Mouse (Mus musculus) right cerebral cortex, postnatal 25 days (tissue): ENCODE data around the gene E130308A19Rik.
"Not testable (repeated sequence)": the region's sequence is repeated elsewhere in the genome, so short reads cannot be mapped to it uniquely, and the experiment has no call there.

Source experiments
- DNase-seq: peaks from one replicate; pipeline ENCODE4 v3.0.0; 2022

Gene E130308A19Rik

DNA sequence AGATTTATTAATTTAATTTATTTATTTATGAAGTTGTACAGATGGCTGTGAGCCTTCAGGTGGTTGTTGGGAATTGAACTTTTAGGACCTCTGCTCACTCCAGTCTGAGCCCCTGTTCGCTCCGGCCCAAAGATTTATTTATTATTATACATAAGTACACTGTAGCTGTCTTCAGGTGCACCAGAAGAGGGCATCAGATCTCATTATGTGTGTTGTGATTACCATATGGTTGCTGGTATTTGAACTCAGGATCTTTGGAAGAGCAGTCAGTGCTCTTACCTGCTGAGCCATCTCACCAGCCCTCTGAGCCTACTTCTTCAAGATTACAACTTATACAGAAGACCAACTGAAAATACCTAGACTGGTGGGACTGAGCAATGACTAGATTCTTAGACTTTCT lies 167.6 kb downstream of the E130308A19Rik start:
- DNase-seq, result not testable (repeated sequence)

GRCm38 (mm10) chr4:59794116-59794515 lies 168.1 kb downstream of the E130308A19Rik start:
- DNase-seq, result no peak

DNA sequence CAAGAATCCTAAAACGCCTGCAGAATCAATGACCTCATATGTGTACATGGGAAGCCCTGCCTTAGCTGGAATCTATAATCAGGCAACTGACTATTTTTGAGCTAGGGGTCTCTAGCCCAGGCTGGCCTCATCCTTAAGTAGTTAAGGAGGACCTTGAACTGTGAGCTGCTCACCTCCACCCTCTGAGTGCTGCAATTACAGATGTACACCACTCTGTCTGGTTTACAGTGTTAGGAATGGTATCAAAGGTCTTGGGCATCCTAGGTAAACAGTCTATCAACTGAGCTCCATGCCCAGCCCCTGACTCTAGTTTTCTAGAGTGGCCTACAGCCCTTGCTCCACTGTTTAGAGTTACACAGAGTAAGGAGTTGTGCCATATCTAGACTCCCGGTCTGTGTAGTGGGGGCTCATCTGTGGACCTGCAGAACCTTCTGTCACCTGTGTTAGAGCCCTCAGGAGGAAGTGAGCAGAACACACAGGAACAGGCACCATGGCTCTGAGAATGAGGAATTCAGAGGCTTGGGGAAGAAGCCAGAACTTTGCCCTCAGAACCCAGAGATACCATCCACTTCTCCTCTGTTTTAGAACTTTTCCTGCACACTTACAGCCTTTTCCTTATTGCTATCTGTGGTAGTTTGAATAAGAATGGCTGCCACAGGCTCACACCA lies 169.9 kb downstream of the E130308A19Rik start:
- DNase-seq, result no peak

DNA sequence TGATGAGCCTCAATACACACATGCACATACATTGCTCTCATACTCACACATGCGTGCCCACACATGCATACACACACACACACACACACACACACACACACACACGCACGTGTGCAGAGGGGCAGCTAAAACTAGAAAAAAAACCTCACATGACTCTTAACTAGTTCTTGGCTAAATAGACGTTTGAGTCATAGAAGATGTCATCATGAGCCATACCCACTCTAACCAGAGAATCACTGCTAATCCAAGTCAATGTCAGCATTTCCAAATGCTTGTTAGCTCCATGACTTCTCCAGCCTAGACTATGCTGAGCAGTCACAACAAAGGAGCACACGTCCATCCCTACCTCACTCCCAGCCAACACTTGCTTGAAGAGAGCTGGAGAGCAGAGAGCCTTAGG lies 174.2 kb downstream of the E130308A19Rik start:
- no peak for DNase-seq

DNA sequence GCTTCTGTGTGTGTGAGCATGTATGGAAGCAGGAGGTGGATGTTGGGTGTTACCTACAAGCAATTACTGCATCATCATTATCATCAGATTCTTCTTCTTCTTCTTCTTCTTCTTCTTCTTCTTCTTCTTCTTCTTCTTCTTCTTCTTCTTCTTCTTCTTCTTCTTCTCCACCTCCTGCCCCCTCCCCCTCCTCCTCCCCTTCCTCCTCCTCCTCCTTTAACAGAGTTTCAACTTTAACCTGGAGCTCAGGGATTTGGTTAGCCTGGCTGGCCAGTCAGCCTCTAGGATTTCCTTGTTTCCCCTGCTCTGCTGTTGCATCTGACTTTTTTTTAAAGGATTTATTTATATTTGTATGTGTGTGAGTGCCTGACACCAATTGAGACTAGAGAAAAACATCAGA lies 175.5 kb downstream of the E130308A19Rik start, which contains the start of gene Inip:
Gene Inip, minus strand, starts transcription at position 101 of the 400 bp plus-strand sequence.
- no peak for DNase-seq

GRCm38 (mm10) chr4:59802107-59802506 lies 176.1 kb downstream of the E130308A19Rik start:
- no peak for DNase-seq

- DNase-seq, result no peak
Measured at GRCm38 (mm10) chr4:59802792-59803191, 176.8 kb downstream of the E130308A19Rik start.

GRCm38 (mm10) chr4:59803358-59803757 lies 177.3 kb downstream of the E130308A19Rik start:
- DNase-seq, result no peak

- no peak for DNase-seq
Measured at GRCm38 (mm10) chr4:59804754-59805153, 178.7 kb downstream of the E130308A19Rik start.

DNA sequence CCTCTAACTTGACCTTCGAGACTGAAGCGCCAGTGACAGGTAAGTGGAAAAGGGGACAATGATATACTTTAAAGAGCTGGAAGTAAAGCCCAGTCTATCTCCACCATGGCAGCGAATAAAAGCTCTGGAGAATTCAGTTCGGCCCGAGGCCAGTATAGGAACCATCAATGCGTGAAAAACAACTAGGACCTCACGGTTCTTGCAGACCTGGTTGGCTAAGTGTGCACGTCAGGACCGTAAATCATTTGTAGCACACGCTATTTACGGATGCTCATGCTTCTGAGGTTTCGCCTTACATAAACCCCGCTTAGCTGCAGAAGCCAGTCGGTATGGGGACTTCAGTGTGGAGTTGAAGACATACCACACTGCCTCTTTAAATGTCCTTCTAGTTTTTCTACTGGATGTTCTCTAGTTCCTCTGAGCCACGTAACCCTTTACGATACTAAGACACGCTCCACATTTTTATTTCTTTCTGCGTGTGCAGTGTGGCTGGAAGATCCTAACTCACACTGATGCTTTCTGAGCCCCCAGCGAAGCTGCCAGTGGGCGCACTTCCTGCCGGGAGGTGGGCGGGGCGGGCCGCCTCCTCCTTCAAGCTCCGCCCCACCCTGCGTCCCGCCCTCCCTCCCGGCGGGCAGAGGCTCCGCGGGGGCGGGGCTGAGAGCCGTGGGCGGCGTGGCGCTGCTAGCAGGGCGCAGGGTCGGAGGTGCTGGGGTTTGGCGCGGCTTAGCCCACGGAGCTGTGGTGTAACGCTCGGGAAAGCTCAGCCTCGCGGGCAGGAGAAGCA lies 179.4 kb downstream of the E130308A19Rik start, which contains the start of gene Snx30:
Gene Snx30, plus strand, starts transcription at position 660 of the 787 bp plus-strand sequence.
- DNase-seq, result peak; percentile 91

DNA sequence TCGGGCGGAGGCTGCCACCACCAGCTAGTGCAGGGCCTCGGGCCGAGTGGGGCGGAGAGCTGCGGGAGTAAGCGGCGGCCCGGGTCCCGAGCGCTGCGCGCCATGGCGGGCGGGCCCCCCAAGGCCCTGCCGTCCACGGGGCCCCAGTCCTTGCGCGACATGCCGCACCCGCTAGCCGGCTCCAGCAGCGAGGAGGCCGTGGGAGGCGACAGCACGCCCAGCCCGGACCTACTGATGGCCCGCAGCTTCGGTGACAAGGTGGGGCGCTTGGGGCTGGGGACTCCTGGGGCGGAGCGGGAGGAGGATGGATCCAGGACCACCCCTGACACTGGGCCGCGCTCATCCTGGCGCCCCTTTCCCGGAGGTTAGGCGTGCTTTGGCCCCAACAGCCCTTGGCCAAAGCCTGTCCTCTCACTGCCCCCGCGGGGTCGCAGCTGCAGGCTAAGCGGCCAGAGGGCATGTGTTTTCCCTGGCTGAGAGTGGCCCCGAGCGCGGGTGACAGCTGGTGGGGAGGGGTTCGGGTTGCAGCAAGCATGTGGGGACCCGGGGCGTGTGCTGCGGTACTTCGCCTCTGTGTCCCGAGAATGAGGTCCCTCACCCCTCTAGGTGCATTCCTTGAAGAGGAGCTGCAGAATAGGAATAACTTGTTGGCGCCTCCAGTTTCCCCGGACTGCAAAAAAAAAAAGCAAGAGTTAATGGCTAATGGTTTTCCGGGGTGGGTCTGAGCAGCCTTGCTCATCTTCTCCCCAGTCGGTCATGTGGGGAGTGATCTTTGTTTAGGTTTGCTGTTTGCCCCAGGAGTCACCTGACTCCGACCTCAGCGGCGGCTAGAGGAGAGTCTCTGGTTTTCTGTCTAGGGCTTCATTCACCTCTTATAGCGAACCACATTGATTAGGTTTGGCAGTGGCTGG lies 180.2 kb downstream of the E130308A19Rik start:
- no peak for DNase-seq

DNA sequence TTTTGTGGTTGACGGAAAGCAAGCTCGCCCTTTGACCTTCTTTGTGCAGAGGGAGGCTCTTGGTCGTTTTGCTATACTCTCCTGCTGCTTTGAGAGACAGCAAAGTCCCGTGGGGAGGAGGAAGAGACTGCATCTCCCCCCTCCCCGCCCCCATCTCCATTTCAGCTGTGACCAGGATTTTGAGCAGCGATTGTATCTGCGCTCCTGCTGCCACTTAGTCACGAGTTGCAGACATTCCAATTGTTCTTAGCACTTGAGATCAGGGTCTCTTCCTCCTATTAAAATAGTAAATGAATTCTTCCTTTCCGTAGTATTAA lies 180.8 kb downstream of the E130308A19Rik start:
- no peak for DNase-seq

GRCm38 (mm10) chr4:59807521-59807920 lies 181.5 kb downstream of the E130308A19Rik start:
- no peak for DNase-seq

DNA sequence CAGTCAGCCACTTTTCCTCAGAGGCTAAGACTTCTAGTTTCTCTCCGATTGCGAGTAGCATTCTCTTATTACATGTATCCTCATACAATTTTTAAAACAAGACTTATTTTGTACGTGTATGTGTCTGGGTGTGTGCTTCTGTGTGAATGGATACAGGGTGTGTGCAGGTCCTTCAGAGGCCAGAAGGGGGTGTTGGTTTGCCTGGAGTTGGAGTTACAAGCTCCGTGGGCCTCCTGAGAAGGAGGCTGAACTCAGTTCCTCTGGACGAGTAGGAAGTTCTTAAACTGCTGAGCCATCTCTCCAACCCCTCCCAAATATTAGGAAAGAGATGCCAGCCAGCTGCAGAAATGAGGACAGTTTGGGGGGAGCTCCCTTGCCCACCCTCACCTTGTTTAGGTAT lies 182.4 kb downstream of the E130308A19Rik start:
- no peak for DNase-seq
